Mouse (Mus musculus) thymus, postnatal 0 days (tissue): Measurements from ENCODE around the gene Pla2g2d. TPM values are rescaled to one million over a fixed set of nuclear protein-coding genes. Genes with fewer than 3 reads are reported as not detected.
"Not testable (repeated sequence)": the region's sequence is repeated elsewhere in the genome, so short reads cannot be mapped to it uniquely, and the experiment has no call there.

Source experiments
- DNase-seq: peaks from one replicate; pipeline ENCODE4 v3.0.0-alpha.2; 2015; ENCODE audit warnings: low spot score
- polyA plus RNA-seq: library from polyadenylated mRNA; unstranded; fragments of >200 nt; fragmentation: Nextera tagmentation; extraction: Ambion mirVana; gene quantifications from 2 replicates; pipeline ENCODE4 v1.2.1, GENCODE M21; 2015

Pla2g2d gene
- polyA plus RNA-seq, 1 experiment from 2014 or later = 0.47 TPM

DNA sequence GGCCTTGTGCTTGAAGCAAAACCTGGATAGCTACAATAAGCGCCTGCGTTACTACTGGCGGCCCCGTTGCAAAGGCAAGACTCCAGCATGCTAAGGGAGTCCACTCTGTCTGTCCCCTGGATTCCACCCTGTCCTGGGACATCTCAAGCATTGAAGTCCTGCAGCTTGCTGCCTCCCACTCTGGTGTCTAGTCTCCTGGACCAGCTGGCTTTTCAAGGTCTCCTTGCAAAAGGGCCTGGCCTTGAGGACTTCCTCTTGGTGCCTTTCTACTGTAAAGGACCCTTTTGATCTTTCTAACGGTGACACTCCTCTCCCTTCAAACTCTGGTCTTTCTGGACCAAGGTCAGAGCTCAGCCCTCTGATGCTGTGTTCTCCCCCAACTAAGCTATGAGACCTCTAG, 4.8 kb downstream of the Pla2g2d start:
- DNase-seq = no peak

DNA sequence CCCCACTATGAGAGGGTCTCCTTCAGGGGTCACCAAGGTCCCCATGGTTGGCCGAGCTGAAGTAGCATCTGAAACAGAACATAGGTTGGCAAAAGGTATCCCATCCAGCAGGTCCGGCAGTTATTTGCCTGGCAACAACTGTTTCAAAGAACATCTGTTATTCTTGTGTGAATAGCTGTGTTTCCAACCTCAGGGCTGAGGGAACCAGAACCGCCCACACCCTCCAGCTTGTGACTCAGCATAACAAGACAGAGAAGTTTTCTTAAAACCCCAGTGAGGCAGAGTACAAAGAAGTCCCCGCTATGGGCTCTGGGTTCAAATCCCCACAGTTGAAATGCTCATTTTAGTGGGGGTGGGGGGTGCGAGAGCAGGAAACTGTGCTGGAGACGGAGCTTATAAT, 6.6 kb downstream of the Pla2g2d start:
- DNase-seq = no peak

DNA sequence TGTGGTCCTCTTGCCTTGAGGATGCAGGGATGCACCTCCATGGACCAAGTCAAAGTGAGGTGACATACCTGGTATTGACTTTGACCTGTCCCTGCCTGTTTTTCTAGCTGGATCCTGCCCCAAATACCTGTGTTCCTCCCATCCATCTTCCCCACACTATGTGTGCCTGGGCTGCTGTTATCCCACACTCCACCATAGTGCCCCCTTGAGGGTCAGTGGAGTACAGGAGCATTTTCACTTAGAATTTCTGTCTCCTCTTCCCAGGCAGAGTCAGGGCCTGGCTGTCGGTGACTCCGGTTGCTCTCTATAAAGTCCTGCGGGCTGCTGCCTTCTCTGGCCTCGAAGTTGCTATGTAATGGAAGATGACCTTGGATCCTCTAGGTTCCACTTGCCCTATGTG, 10.2 kb downstream of the Pla2g2d start:
- no peak for DNase-seq

DNA sequence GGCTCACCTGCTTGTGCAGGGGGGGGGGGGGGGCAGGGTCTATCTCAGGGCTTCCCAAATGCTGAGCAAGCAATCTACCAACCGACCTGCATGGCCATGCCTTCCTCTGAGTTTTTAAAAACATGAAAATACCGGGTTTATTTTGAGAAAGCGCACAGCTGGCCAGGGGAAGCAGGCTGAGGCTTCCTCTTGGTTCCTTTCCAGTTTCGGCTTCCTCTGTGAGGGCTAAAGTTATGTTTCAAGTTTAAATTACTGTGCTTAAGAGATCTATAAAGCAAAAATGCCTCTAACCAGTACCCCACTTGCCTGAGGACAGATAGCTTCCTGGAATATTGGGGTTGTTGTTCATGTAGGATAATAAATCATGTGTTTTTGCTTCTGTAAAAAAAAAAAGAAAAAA, 10.6 kb downstream of the Pla2g2d start:
- DNase-seq = no peak

DNA sequence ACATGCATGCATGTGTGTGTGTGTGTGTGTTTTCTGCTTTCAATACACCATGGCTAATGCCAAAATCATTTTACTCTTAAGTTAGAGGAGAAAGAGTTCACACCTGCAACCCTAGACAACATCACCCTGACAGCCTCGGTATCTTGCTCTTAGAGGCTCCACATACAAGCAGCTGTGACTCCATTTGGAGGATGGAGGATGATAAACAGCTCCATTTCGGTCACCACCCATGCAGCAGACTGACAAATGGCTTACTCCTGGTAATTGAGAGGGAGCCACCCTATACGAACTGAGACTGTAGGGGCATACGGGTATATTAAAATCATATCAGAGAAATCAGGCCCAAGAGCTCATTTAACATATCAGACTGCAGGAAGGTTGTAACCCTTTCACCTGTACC, 12.8 kb downstream of the Pla2g2d start:
- no peak for DNase-seq

GRCm38 (mm10) chr4:138791452-138791851, 15.9 kb downstream of the Pla2g2d start:
- no peak for DNase-seq

- DNase-seq = no peak
Measured at GRCm38 (mm10) chr4:138792599-138792998, 17.1 kb downstream of the Pla2g2d start.

DNA sequence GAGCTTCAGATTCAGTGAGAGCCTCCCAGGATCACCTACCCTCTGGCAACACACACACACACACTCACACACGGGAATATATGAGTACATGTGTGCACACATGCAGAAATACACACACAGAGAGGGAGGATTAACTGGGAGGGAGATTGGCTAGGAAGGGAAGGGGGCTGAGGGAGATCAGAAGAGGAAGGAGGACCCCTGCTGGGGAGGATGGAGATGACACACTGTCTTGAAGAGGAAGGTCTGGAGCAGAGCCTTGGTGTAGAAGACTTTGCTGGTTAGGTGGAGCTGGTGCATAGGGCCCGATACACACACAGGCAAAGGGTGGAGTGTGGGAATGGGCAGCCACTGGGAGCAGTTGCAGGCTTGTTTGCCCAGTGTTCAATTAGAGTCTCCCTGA, 17.7 kb downstream of the Pla2g2d start:
- DNase-seq = no peak

- no peak for DNase-seq
Measured at GRCm38 (mm10) chr4:138794344-138794743, 18.8 kb downstream of the Pla2g2d start.

DNA sequence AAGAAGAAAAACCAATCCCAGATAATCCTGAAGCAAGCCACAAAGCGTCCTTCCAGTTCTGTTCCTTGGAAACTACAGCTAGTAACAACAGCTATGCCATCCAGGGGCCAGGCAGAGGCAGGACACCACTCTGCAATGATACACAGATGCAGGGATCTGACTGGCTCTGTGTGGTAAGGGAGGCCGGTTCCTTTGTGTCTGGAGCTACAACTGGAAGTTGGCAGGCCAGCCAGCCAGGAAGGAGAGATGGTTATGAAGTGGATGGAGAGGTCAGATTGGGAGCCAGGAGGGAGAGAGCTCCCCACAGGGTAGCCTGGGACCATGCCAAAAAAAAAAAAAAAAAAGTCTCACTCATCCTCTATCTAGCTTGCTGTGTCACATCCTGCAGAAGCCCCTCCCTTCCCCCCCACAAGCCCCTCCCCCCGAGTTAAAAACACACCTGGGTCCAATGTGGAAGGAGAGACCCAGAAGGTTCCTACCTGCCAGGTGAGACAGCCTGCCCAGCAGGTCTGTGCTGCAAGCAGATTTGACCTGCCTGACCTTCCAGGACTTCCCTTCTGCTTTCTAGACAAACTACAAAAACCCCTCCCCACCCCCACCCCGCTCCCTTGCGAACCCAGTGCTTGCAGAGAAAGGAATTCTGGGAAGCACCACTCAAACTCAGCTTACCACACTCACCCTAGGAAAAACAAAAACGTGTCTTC, 21.1 kb downstream of the Pla2g2d start:
- no peak for DNase-seq

DNA sequence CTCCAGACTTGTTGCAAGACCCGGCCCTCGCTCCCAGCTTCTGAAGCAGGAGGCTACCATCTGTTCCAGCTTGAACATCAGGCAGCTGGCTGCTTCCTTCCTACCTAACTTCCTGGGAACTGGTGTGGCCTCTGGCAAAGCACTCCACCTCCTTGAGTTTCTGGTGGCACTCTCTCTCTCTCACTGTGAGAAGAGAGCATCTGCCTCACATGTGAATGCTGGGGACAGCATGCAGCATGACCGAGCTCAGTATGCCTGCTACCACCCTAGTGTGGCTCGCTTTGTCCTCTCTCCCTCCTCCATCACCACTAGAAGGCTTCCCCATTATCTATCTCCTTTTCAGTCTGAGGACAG, 21.7 kb downstream of the Pla2g2d start:
- DNase-seq = no peak

DNA sequence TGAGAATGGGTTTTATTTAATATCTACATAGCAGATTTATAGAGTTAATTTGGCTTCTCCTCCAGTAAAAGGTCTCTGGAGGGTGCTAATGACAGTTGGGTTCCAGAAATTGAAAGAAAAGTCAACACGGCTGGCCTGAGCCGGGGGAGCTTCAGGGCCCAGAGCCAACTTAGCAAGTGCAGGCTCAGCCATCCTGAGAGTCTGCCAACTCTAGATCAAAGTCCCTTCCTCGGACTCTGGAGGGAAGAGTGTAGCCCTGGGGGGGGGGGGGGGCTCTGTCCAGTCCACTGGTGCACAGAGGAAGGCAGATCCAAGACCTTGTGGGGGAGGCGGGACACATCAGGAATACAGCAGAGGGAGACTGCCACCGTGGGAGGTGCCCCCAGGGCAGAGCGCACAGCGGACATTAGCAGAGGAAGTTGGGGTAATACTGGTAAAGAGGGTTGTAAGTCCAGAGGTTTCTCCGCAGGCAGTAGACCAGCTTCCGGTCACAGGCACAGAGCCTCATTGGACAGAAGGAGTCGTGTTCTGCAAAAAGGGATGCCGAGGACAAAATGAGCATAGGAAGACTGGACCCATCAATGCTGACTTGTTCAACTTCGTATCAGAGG, 24.7 kb downstream of the Pla2g2d start:
- no peak for DNase-seq

DNA sequence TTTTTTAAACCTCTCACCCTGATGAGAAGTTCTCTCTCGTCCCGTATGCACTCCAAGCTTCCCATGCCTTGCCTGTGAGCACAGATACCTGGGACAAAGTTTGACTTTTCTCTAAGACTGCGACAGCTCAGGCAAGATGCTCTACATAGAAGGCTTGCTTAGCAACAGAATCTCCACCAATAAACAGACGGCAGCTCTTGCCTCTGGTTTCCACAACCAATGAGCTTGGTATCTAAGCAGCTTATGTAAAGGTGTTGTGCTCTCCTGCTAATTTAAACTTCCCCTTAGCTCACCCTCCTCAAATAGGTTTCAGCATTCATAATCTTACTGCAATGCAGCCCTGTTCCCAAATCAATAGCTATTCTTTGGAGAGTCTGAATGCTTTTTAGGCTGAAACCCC, 26.1 kb downstream of the Pla2g2d start:
- DNase-seq = no peak

DNA sequence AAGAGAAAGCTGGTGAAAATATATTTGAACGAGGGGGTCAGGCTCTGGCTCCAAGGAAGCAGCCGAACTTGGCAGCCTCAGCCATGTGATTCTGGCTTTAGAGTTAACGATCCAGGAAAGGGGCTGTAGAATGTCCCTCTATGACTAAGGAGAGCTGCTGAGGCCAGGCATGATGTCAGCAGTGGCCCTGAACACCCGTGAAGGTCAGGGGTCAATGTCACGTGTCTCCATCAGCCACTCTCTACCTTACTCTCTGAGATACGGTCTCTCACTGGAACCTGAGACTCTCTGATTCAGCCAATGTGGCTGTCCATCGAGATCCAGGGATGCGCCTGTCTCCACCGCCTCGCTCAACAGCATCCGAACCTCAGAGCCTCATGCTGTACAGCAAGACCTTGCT, 27.4 kb downstream of the Pla2g2d start:
- no peak for DNase-seq

DNA sequence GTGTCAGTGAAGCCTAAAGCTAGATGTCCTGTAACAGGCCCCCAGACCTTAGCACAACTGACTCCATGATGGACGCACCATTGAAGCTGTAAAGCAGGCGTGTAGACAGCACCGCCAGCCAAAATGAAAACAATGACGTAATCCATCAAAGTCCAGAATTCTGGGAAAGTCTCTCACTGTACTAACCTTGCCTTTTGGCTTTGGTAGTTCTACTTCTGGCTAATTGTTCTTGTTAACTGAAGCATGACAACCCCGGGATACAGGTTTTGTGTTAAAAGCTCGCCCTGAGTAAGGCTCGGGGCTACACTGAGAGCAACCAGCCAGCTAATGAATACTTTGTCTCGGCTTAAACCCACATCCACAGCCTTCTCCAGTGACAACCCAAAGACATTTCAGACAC, 29.7 kb downstream of the Pla2g2d start:
- no peak for DNase-seq

GRCm38 (mm10) chr4:138806160-138806559, 30.6 kb downstream of the Pla2g2d start:
- no peak for DNase-seq

GRCm38 (mm10) chr4:138806920-138807541, 31.5 kb downstream of the Pla2g2d start:
- no peak for DNase-seq

- DNase-seq = no peak
Measured at GRCm38 (mm10) chr4:138816166-138816565, 40.6 kb downstream of the Pla2g2d start.

DNA sequence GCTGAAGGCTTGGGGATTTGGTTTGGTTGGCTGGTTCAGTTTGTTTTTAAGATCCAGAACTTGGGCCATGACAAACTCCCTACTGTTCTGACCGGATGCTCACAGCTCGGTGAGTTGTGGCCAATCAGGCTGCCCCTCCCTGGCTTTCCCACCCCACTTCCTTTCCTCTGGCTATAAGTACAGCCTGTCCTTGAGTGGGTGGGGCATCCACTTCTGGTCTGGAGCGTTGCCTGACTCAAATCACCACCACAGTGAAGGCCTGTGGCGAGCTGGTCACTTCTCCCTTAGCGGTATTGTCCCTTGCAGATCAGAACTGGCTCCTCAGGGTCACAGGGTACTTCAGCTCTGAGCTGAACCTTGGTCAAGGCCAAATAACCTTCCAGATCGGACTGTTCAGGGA, 42.2 kb downstream of the Pla2g2d start:
- DNase-seq = no peak

DNA sequence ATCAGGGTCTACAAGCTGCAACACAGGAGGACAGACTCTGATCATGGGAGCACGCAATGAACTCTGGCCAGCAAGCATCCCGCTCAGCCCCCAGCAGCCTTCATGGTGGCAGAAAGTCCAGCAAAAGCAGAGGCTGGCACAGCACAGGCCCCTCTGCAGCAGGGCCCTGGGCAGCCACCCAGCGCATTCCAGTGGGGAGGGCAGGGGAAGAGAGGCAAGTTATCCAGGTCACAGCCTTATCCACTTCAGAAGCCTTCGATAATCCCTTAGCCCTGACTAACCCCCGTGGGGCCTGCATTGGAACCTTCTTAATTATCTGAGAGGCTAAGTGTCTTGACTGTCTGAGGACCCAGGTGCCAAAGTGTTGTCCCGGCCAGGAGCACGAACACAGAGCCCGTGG, 43.6 kb downstream of the Pla2g2d start:
- no peak for DNase-seq

GRCm38 (mm10) chr4:138821036-138821435, 45.5 kb downstream of the Pla2g2d start:
- DNase-seq = no peak

DNA sequence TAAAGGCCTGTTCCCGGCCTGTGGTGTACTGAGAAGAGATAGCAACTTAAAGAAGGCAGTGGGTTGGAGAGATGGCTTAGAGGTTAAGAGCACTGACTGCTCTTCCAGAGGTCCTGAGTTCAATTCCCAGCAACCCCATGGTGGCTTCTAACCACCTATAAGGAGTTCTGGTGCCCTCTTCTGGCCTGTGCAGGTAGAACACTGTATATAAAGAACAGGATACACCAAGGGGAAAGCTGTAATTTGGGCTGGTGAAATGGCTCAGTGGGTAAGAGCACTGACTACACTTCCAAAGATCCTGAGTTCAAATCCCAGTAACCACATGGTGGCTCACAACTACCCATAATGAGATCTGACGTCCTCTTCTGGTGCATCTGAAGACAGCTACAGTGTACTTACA, 48.6 kb downstream of the Pla2g2d start:
- DNase-seq = not testable (repeated sequence)

DNA sequence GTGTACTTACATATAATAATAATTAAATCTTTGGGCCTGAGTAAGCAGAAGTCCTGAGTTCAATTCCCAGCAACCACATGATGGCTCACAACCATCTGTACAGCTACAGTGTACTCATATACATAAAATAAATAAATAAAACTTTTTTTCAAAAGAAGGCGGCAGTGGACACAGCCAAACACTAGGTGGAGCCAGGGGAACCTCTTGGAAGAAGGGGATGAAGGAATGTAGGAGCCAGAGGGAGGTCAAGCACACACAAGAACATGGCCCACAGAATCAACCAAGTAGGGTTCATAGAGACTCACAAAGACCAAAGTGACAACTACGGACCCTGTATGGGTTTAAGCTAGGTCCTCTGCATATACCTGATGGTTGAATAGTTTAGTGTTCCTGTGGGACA, 49.1 kb downstream of the Pla2g2d start:
- no peak for DNase-seq
